Mouse (Mus musculus) gastrocnemius, adult 8-10 months (tissue): ENCODE results near the gene Rhoc. TPM values are rescaled to one million over a fixed set of nuclear protein-coding genes. Genes with fewer than 3 reads are reported as not detected.
"Not testable (repeated sequence)": the region's sequence is repeated elsewhere in the genome, so short reads cannot be mapped to it uniquely, and the experiment has no call there.

Source experiments
- DNase-seq, 2 experiments: peaks; one replicate each; pipeline ENCODE4 v3.0.0; 2022; ENCODE audit warnings: low spot score in 2 of 2
- total RNA-seq, 4 experiments: library from RNA; stranded (reverse); gene quantifications; 2 replicates each; pipeline ENCODE4 v1.2.4; 2022

The Rhoc gene
- total RNA-seq, 4 experiments from 2014 or later: 30.2 to 33.5 (median 32.0) TPM

DNA sequence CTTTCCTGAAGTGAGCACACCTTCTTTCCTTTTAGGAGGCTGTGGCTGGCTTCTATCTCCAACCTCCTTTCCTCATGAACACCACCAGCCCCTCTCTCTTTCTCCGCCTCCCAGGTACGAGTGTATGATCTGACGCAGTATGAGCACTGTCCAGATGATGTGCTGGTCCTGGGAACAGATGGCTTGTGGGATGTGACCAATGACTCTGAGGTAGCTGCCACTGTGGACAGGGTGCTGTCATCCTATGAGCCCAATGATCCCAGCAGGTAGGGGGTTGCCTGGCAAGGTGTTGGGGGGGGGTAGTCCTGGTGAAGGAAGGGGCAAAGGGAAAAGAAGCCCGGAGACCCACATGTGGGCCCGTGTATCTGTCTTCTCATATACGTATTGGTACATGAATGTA is 2.9 kb upstream of the Rhoc start:
- no peak for DNase-seq

DNA sequence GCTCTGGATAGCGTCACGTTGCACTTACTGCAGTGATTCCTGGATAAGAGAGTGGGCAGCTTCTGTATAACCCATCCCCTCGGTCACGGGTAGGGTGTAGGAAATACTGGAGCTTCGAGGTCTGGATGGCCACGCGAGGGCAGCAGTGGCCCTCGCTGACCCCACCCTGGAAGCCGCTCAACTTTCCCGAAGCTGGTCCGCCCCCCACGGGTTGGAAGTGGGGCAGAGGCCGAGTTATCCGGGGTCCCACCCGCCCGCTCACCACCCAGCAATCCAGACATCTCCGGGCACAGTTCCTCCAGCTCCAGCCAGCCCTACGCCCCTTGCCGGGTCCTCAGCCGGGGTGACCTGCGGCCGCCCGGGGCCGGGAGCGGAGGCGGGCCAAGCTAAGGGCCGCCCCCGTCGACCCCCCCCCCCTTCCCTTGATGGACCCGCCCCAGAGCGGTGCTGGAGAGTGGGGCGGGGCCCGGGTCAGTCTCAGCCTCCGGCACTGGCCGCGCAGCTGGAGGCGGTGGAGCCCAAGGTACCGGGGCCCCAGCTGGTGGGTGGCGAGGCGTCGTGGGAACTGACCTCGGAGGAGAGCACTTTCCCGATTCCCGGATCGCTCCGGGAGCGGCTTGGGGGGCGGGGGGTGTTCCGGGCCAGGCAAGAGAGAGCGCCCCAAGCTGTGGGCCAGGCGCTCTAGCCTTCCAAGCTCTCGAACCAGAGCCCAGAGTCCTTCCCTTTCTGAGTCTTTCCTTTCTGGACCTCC is 561 bp downstream of the Rhoc start:
- peak; percentile 70 to 84 for DNase-seq

DNA sequence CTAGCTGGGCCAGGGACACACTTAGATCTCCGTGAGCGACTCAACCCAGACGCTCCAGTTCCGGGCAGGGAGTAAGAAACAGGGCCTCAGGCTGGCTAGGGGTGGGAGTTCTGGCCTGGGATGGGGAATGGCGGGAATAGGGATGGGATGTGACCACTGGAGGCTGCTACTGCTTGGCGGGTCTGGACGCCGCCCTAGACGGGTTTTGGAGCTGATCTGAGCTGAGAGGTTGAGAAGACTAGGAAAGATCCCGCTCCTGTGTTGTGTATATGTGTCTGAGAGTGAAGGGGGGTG is 1.1 kb downstream of the Rhoc start:
- DNase-seq: no peak

DNA sequence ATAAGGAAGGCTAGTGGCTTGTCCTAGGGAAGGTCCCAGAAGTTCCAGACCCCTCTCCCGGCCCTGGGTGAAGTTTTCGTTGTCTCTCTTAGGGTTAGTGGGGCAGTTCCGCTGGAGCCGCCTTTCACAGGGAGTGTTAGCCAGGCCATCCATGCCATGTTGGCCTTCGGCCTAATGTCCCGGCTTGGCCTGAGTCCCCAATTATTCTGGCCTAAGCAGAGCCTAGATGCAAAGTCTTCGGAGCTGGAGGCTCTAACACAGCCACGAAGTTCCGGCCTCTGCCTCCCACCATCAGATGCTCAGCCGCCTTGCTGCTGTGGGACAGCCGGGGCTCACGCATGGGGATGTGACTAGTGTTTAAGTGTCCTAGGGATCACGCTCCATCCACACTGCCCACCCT is 1.6 kb downstream of the Rhoc start:
- no peak for DNase-seq

DNA sequence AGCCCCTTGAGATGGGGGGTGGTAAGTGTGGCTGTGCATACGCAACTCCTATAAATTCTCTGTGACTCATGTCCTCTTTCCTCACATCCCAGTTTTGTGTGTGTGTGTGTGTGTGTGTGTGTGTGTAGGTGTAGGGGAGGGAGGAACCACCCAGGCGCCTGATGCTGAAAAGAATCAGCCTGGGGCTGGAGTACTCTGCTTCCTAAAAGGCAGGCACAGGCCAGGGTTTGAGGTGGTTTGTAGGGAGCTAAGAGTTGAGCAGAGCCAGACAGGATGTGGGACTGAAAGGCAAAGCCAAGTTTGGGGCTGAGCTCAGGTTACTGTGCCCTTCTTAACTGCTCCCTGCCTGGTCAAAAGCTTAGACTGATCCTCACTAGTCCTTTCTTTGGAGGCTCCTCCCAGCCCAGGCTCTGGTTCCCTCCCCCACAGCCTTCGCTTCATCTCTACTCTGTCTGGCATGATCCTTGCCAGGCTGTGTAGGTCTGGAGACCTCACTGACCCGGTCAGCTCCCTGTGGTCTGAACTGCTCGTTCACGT is 2.3 kb downstream of the Rhoc start:
- DNase-seq: no peak

DNA sequence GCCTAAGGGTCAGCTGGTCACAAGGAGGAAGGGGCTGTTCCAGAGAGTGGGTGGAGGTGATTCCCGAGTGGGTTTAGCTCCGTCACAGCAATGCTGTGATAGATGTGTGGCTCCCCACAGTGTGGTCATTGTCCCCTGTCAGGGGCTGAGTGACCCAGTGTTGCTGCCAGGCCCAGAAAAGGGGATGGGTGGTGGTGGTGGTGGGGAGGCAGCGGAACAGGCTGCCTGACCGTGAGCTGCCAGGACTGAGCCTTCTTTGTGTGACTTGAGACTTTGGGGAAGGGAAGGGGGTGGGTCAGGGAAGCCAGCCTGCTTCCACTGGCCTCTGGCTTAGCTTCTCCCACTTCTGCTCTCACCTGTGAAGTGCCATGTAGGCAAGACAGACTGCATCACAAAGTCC is 2.8 kb downstream of the Rhoc start:
- no peak for DNase-seq

DNA sequence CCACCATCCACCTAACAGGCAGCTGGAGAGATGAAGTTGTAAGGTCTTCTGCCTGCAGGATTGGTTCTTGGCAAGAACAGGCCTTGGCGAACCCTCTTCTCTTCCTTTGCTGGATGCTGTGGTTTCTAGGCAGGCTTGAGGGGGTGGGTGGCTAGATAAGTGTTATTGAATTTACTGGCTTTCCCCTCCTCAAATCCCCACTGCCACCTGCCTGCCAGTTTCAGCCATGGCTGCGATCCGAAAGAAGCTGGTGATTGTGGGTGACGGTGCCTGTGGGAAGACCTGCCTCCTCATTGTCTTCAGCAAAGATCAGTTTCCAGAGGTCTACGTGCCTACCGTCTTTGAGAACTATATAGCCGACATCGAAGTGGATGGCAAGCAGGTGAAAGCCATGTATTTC is 3.5 kb downstream of the Rhoc start:
- no peak for DNase-seq

DNA sequence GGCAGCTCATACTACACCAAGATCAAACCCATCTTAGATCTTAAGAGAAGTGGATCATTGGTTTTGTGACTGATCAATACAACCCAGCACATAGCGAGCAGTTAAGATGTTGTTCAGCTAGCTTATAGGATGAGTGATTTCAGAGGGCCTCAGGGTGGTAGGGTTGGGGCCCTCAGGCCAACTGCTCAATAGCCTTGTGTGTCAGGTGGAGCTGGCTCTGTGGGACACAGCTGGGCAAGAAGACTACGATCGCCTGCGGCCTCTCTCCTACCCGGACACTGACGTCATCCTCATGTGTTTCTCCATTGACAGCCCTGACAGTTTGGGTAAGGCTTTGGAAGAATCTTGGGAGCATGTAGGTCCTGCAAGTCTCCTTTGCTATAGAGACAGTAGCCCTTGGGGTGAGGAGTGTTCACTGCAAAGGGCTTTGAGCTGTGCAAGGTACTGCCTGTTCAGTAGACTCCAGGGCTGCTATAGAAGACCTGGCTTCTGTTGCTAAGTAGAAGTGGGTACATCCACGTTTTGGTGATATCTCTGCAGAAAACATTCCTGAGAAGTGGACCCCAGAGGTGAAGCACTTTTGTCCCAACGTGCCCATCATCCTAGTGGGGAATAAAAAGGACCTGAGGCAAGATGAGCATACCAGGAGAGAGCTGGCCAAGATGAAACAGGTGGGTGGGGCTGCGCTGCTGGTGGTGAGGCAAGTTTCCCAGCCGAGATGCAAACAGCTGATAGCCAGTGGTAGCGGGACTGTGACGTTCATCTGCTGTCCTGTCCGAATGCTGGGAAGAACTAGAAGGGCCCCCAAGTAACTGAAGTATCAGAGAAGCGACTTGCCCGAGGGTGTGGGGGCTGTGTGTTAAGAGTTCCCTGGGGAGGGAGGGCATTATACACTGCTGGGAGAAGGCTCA is 4.4 kb downstream of the Rhoc start:
- DNase-seq: no peak

DNA sequence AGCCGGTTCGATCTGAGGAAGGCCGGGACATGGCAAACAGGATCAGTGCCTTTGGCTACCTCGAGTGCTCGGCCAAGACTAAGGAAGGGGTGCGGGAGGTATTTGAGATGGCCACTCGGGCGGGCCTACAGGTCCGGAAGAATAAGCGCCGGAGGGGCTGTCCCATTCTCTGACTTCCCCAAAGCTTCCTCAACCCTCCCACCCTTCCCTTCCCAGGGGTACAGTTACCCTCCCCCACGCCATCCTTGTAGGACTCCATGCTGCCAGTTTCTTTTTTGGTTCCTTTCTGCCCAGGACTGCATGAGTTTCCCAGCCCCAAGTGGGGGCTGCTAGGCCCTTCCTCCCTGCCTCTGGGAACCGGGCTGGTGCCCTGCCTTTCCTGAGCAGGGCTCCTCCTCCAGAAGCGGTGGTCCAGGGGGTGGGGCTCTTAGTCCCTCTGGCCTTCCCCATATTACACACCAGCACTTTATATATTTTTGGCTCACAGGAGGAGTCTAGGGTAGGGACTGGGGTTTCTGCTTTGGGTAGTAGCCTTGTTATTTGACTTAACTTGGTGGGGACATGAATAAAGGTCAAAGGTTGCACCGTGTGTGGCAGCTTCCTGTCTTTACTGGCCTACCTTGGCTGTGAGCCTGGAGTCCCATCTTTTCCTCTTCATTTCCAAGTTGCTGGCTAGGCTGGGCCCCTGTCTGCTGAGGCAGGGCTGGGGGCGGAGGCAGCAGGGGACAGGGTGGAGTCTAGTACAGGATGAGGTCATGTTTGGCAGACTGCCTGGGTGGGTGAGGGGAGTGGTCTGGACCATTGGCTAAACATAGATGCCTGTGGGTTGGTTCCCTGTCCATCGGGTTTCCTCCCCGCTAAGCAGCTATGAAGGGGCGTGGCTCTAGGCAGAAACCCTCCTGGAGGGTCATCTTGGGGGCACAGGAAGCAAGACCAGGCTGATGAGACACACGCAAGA is 6.0 kb downstream of the Rhoc start:
- peak; percentile 81 to 83 for DNase-seq

DNA sequence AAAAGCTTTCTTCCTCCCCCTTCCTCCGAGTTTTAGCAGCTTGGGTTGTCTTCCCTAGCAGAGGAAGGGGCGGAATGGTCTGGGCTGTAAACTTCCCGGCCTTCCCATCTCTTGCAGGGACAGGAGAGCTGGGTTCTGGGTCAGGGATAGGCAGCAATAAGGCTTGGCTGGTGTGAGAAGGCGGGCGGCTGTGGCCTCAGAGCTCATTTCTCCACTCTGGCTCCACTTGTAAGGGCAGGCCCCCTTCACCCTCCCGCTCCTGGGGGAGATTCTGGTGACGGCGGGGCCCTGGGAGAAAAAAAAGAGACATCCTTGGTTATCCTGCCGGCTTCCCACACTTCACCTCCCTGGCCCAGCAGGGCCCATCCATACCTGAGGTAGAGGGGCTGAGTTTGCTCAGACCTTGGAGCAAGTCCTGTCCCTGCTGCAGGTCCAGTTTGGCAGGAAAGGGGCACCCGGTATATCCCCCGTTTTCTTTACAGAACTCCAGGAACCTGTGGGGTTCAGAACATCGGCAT is 6.8 kb downstream of the Rhoc start:
- DNase-seq: no peak

DNA sequence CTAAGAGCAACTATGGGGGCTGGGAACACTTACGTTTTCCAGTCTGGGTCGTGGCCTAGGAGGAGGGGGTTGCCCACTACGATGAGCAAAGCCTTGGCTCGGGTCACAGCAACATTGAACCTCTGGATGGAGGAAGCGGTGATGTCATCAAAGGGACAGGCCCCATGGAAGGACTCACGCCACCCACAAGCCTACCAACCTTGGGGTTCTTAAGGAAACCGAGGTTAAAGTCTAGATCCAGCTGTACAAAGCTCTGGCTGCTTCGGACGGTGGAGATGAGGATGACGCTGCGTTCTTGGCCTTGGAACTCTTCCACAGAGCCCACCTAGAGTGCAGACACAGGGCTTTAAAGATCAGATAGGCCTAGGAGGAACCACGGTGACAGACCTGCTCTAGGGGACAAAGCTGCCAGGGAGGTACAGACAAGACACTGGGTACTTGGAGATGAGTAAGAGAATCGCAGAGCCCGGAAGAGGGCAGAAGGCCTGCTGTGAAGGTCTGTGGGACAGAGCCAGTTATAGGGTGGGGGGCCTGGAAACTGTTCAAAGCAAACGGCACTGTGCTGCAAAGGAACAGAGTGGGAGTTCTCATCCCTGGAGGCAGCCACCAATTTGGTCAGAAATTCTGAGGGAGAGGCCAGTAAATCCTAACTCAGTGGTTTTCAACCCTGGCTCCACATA is 7.6 kb downstream of the Rhoc start:
- DNase-seq: no peak

DNA sequence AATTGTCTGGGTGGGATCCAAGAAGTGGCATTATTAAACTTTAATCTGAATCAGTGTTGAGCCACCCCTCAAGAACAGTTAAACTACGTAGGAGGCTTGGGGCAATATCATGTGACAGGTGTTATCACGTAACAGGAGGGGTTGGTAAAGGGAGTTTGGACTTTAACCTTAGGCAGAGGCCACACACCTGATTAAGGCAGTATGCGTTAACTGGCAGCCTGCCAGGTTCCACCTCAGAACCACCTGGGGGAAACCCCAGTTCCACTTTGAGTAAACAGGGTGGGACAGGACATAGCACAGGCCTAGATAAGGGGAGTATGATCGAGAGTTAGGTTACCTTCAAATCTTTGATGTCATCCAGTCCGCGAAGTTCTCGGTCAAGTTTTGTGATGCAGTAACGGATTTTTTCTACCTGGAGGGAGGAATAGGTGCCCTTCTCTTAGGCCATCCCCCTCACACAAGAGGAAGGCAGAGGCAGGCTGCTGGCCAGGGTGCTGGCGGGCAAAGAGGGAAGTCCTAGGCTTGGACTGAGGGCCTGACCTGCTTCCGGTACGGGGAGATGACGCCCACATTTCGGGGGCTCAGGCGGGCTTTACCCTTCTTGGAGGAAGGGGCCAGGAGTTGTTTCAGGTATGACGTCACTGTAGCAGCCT is 8.4 kb downstream of the Rhoc start:
- DNase-seq: no peak

DNA sequence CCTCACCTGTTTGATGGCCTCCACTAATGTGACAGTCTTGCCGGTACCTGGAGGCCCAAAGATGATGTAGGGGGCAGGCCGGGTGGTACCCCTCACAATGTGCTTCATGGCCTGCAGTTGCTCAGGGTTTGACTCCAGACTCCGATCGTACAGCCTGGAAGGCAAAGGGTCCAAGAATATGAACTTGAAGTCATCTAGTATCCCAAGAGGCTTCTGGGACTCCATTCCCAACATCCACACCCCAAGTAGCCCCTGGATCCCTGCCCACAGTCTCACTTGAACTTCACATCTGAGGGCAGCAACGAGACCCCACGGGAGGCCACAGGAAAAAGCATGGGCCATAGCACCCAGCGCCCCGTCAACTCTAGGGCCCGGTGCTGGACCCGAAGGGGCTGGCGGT is 12.5 kb downstream of the Rhoc start:
- DNase-seq: no peak

DNA sequence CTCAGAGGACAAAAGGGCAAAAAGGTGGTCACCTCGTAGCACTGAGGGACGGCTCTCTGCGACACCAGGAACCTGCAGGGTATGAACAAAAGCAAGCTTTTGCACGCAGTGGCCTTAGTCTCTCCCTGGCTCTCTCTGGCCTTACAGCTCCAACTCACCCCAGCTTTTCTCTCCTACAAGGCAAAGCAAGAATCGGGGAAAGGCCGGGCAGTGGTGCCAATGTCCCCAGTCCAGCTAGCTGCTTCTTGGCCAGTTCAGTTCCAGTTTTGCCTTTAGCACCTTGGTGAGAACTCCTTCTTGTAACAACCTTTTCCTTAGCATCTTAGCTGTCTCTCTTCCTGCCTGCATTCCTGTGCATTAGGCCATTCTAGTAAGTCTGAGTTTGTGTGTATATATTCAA is 13.3 kb downstream of the Rhoc start:
- no peak for DNase-seq

DNA sequence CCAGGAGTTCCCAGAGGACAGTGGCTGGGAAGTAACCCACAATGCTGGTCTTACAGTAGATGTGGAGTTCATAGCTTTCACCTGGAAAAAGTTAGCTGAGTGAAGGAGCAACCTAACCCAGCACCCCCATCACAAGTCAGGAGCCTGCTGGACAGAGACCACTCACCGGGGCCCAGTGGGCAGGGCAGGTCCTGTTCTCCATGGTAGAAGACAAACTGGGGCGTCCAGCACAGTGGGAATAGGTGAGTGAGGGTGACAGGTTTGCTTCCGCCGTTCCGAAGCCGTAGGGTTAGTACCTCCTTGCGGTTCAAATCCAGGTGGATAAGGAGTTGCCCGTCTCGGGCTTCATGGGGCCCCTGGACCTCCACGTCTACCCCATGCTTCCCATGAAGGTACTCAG is 16.1 kb downstream of the Rhoc start:
- DNase-seq: no peak

DNA sequence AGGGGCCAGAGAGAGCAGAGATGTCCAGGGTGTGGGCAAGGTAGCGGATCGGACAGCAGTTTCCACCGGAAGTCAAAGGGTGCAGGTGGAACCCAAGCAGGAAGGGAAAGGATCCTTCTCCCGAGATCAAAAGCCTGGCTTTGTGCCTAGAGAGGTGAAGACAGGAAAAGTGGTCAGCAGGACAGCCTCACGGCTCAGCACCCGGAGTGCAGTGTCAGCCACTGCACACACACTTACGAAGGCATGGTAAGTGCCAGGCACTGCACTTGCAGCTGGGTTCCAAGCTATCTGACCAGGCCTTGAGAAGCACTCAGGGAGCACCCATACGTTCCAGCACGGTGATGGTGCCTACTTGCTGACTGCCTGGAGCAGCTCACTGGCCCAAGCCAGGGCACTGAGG is 17.4 kb downstream of the Rhoc start:
- DNase-seq: no peak

DNA sequence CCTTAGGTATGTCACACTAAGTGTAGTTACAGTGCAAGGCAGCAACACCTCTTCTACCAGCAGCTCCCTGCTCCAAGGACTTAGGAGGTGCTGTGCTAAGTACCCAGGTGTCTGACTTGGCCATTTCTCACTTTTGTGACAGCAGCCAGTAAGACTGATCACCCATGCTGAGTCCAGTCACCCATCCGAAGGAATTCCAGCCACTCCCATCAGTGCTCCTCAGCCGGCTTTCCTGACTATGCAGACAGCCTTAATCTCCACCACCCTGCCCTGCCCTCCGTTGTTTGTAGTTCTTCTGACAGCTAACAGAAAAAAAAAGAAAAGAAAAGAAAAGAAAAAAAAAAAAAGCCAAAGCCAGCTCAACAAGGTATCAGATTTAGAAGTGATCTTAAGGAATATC is 23.6 kb downstream of the Rhoc start:
- DNase-seq: no peak

DNA sequence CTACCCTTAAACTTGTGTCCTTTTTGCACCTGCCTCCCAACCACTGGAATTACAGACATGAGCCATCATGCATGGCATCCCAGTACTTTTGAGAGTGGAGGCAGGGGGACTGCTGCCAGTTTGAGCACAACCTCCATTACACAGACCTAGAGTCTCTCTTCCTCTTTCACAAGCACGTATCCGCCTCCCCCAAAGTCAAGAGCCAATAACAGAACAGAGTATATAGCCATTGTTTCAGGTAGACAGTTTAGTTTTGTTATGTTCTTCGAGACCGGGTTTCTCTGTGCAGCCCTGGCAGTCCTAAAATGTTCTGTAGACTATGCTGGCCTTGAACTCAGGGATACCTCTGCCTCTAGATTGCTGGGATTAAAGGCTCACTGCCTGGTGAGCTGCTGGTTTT is 24.1 kb downstream of the Rhoc start:
- no peak for DNase-seq

DNA sequence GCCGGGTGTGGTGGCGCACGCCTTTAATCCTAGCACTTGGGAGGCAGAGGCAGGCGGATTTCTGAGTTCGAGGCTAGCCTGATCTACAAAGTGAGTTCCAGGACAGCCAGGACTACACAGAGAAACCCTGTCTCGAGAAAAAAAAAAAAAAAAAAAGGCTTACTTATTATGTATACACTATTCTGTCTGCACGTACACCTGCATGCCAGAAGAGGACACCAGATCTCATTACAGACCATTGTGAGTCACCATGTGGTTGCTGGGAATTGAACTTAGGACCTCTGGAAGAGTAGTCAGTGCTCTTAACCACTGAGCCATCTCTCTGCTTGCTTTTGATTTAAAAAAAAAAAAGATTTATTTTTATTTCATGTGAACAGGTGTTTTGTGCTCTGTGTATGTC is 25.1 kb downstream of the Rhoc start:
- DNase-seq: not testable (repeated sequence)

DNA sequence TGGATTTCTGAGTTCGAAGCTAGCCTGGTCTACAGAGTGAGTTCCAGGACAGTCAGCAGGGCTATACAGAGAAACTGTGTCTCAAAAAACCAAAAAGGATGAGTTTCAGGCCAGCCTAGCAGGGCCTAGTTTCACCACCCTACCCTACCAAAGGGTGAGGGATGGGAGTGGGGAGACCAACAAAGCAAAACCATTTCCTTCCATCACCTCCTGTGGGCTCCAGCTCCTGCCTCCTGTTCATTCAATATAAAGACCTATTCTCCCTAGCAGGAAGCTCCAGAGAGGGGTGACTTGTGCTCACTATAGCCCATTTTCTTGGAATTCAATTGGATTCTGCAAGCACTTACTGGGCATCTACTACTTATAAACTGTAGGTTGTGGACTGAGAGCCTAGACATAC is 26.6 kb downstream of the Rhoc start:
- DNase-seq: no peak
